Mouse (Mus musculus) cerebellum, adult 2 months (tissue): ENCODE data around the gene Fam198a. TPM values are rescaled to one million over a fixed set of nuclear protein-coding genes. Genes with fewer than 3 reads are reported as not detected.

Experiments used
- DNase-seq, 2 experiments: peaks; one replicate each; pipeline ENCODE4 v3.0.0; 2021
- H3K27ac ChIP-seq: fragments of 200-500 bp; 2 replicates; pipeline ENCODE4 v1.5.1; 2012; ENCODE audit warnings: low read length, control low read depth, inconsistent platforms; ENCODE audit not compliant: insufficient read depth
- H3K27me3 ChIP-seq: fragments of 200-500 bp; 2 replicates; pipeline ENCODE4 v1.6.1; 2012; ENCODE audit warnings: inconsistent platforms, mild to moderate bottlenecking, low read length, moderate library complexity; ENCODE audit not compliant: control insufficient read depth, insufficient read depth
- H3K4me1 ChIP-seq: fragments of 200-500 bp; 2 replicates; pipeline ENCODE4 v1.6.1; 2011; ENCODE audit warnings: low read length; ENCODE audit not compliant: control insufficient read depth, insufficient read depth
- H3K4me3 ChIP-seq: fragments of 200-500 bp; replicated peaks from 2 replicates; pipeline ENCODE3; 2011; ENCODE audit warnings: mild to moderate bottlenecking, low read depth, low read length, control low read depth; ENCODE audit not compliant: insufficient read depth
- CTCF ChIP-seq: fragments of 200-500 bp; IDR thresholded peaks from 2 replicates; pipeline ENCODE4 v1.5.1; 2011; ENCODE audit warnings: low read depth, mild to moderate bottlenecking, control low read depth, low read length, moderate library complexity, borderline replicate concordance; ENCODE audit not compliant: insufficient read depth
- POLR2A ChIP-seq: fragments of 200-500 bp; IDR thresholded peaks from 2 replicates; pipeline ENCODE4 v1.6.1; 2011; ENCODE audit warnings: low read length, control low read depth, borderline replicate concordance; ENCODE audit not compliant: insufficient read depth
- WGBS: fragments of 180-500 bp; shearing (Covaris S2); methylation state at CpG from one replicate; pipeline ENCODE4 v1.1.7; 2018; 5-methylcytosine and 5-hydroxymethylcytosine counted together
- polyA plus RNA-seq: library from polyadenylated mRNA; depleted of rRNA; stranded (reverse); fragments of >200 nt; gene quantifications from 2 replicates; pipeline ENCODE4 v1.2.3, GENCODE M21; 2012

The Fam198a gene
- polyA plus RNA-seq, 1 experiment: 3.1 TPM

GRCm38 (mm10) chr9:121919027-121919501 lies 31.7 kb upstream of the Fam198a start:
- DNase-seq: no peak
- H3K27ac ChIP-seq: no peak overlapping the region
- TF ChIP-seq CTCF (no peak), POLR2A (no peak)
- no peaks in the 10 kb centered on the region for H3K27me3 ChIP-seq
- WGBS: 81% methylated on average over 10 of the region's 10 CpGs
- H3K4me3 ChIP-seq: no peak overlapping the region
- no peaks in the 10 kb centered on the region for H3K4me1 ChIP-seq

GRCm38 (mm10) chr9:121923443-121923842 lies 27.3 kb upstream of the Fam198a start:
- Histone ChIP-seq H3K4me1 (no peaks in the 10 kb centered on the region), H3K27ac (no peak overlapping the region), H3K27me3 (no peaks in the 10 kb centered on the region), H3K4me3 (no peak overlapping the region)
- no peak for TF ChIP-seq POLR2A
- no peak for TF ChIP-seq CTCF
- WGBS: 86% methylated on average over 8 of the region's 8 CpGs
- DNase-seq: no peak

DNA sequence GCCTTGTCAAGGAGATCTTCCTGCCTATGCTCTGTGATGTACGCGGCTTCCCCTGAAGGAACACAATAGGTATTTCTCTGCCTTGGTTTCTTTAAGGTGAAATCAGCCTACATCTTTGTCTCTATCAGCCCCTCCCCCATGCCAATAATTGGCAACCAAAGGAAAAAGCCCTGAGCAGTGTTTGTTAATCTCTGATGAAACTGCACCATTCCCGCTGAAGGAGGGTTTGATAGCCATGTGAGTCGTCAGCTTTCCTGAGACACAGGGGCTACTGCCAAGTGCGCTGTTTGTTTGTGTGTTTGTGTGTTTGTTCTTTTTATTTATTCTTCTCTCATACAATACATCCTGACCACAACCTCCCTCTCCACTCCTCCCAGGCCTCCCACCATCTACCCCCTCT lies 26.9 kb upstream of the Fam198a start:
- H3K27me3 ChIP-seq: no peaks in the 10 kb centered on the region
- DNase-seq: no peak
- WGBS: 81% methylated on average over 5 of the region's 5 CpGs
- H3K4me1 ChIP-seq: no peaks in the 10 kb centered on the region
- H3K4me3 ChIP-seq: no peak overlapping the region
- TF ChIP-seq CTCF (no peak), POLR2A (no peak)
- no peak overlapping the region for H3K27ac ChIP-seq

- H3K4me3 ChIP-seq: no peak overlapping the region
- H3K27ac ChIP-seq: no peak overlapping the region
- no peaks in the 10 kb centered on the region for H3K27me3 ChIP-seq
- no peak for TF ChIP-seq CTCF
- TF ChIP-seq POLR2A: no peak
- 88% methylated on average over 9 of the region's 9 CpGs for WGBS
- DNase-seq: no peak
- no peaks in the 10 kb centered on the region for H3K4me1 ChIP-seq
Observed at GRCm38 (mm10) chr9:121924901-121925560, 25.8 kb upstream of the Fam198a start.

GRCm38 (mm10) chr9:121925959-121926358 lies 24.8 kb upstream of the Fam198a start:
- no peak overlapping the region for H3K27ac ChIP-seq
- no peak for DNase-seq
- H3K4me1 ChIP-seq: no peaks in the 10 kb centered on the region
- no peak overlapping the region for H3K4me3 ChIP-seq
- H3K27me3 ChIP-seq: no peaks in the 10 kb centered on the region
- WGBS: 84% methylated on average over 8 of the region's 8 CpGs
- TF ChIP-seq CTCF: no peak
- no peak for TF ChIP-seq POLR2A

DNA sequence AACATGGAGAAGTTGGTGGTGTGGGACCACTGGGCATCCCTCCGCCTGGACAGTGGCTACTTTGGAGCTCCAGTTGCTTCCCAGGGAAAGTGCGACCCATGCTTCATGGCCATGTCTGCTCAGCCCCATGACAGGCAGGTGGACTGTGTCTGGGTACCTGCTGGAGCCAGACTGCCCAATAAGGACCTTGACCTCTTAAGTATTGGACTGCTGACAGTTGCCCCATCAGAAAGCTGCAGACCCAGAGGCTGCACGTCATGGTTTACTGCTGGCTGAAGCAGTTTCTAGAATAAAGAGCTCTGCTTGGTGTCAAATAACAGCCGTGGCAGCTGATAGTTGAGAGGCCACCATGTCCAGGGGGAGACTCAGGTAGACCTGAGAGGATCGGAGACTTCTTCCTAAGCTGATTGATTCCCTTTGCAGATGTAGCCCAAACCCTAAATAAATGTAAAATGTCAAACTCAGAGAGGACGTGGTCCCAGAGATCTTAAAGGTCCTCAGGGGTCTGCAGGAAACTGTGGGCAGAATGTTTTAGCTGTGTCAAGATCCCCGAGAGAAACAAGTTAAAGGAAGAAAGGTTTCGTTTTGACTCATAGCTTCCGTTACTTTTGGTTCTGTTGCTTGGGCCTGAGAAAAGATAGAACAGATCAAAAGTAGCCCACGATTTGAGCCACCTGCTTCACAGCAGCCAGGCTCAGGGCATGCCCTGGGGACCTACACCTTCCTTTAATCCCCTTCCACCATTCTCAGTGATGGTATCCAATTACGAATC lies 24.0 kb upstream of the Fam198a start:
- DNase-seq: no peak
- H3K27ac ChIP-seq: no peak overlapping the region
- H3K4me1 ChIP-seq: no peaks in the 10 kb centered on the region
- 70% methylated on average over 11 of the region's 11 CpGs for WGBS
- TF ChIP-seq CTCF: no peak
- no peak for TF ChIP-seq POLR2A
- no peak overlapping the region for H3K4me3 ChIP-seq
- H3K27me3 ChIP-seq: no peaks in the 10 kb centered on the region

DNA sequence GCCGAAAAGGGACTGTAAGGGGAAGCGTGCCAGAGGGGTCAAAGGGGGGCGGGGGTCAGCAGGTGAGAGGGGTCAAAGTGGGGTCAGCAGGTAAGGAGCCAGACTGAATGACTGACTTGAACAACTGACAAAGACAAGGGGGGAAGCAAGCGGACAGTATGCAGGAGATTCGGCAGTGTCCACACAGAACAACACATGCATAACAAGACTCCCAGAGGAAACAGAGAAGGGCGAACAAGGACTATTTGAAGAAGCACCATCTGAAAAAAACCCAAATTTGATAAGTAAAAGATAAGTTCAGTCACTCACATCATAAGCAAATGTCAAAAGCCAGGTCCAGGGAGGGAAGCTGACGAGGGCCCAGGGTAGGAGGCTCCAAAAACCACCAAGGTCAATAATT lies 23.1 kb upstream of the Fam198a start:
- H3K27ac ChIP-seq: no peak overlapping the region
- no peaks in the 10 kb centered on the region for H3K4me1 ChIP-seq
- WGBS: 90% methylated on average over 7 of the region's 7 CpGs
- TF ChIP-seq CTCF: no peak
- no peak for TF ChIP-seq POLR2A
- no peaks in the 10 kb centered on the region for H3K27me3 ChIP-seq
- no peak for DNase-seq
- no peak overlapping the region for H3K4me3 ChIP-seq

- Histone ChIP-seq H3K4me1 (no peaks in the 10 kb centered on the region), H3K4me3 (no peak overlapping the region), H3K27ac (no peak overlapping the region), H3K27me3 (no peaks in the 10 kb centered on the region)
- 23% methylated on average over 2 of the region's 2 CpGs for WGBS
- DNase-seq: peak; percentile 28 to 54
- TF ChIP-seq POLR2A (no peak), CTCF (peak; percentile 81)
Observed at GRCm38 (mm10) chr9:121928498-121928897, 22.3 kb upstream of the Fam198a start.
